Mouse (Mus musculus) erythroblast, embryonic 14.5 days (primary cell): ENCODE data around the gene Lsm2.
"Not testable (repeated sequence)": the region's sequence is repeated elsewhere in the genome, so short reads cannot be mapped to it uniquely, and the experiment has no call there.

Experiments
- GATA1 ChIP-seq: IDR thresholded peaks from 2 replicates; pipeline ENCODE4 v1.6.1; 2012; ENCODE audit warnings: low read length, inconsistent platforms, mixed read lengths
- TAL1 ChIP-seq: IDR thresholded peaks from 3 replicates; pipeline ENCODE4 v1.6.1; 2012; ENCODE audit warnings: low read length, inconsistent platforms, mixed read lengths

DNA sequence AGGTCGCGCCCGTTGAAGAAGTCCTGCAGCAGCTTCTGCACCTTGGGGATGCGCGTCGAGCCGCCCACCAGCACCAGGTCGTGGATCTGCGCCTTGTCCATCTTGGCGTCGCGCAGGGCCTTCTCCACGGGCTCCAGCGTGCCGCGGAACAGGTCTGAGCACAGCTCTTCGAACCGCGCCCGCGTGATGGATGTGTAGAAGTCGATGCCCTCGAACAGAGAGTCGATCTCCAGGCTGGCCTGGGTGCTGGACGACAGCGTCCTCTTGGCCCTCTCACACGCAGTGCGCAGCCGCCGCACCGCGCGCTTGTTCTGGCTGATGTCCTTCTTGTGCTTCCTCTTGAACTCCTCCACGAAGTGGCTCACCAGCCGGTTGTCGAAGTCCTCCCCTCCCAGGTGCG, 10.8 kb upstream of the Lsm2 start:
- not testable (repeated sequence) for TF ChIP-seq TAL1, GATA1
